Mouse (Mus musculus) heart, adult 2 months (tissue): ENCODE measurements around the gene Sh2d4b.

Source experiments
- CTCF ChIP-seq: fragments of 200-600 bp; IDR thresholded peaks from 2 replicates; pipeline ENCODE4 v1.8.1; 2022; ENCODE audit warnings: antibody characterized with exemption, mild to moderate bottlenecking, moderate library complexity
- EP300 ChIP-seq: fragments of 200-500 bp; IDR thresholded peaks from 2 replicates; pipeline ENCODE4 v1.6.1; 2011; ENCODE audit warnings: low read depth, low read length, control low read depth; ENCODE audit not compliant: insufficient read depth
- POLR2A ChIP-seq: fragments of 200-500 bp; IDR thresholded peaks from 2 replicates; pipeline ENCODE4 v1.6.1; 2011; ENCODE audit warnings: mild to moderate bottlenecking, low read depth, low read length, control low read depth; ENCODE audit not compliant: insufficient read depth

GRCm38 (mm10) chr14:40895681-40896080, 2.6 kb upstream of the Sh2d4b start:
- TF ChIP-seq CTCF = no peak
- no peak for TF ChIP-seq POLR2A
- TF ChIP-seq EP300 = no peak
